Mouse (Mus musculus) sigmoid colon, adult 10 weeks (tissue): ENCODE results near the gene Tnfrsf26. TPM values are rescaled to one million over a fixed set of nuclear protein-coding genes. Genes with fewer than 3 reads are reported as not detected.

Source experiments
- polyA plus RNA-seq: library from polyadenylated mRNA; stranded (reverse); fragments of 350-450 nt; fragmentation: Illumina TruSeq; extraction: RNeasy Lipid Tissue Mini Kit (QIAGEN cat#74804); gene quantifications from one replicate; pipeline ENCODE4 v1.2.3, GENCODE M21; 2014; ENCODE audit warnings: low read depth, low replicate concordance

The Tnfrsf26 gene
- polyA plus RNA-seq = 1.3 TPM

DNA sequence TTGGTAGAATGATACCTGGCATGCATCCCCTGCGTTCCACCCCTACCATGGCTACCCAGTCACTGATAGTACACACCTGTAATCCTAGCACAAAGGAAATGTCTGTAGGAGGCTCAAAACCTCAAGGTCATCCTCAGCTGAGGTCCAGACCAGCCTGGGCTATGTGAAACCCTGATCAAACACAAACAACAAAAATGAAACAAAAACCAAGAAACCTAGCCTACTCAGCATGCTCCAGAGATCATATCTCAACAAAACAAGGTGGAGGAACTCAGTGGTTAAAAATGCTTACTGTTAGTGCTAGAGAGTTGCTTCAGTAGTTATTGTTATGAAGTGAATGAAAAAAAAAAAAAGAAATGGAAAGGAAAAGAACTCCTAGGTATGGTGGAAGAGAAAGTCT is at the start of gene Tnfrsf26:
Gene Tnfrsf26 (minus strand): TSS at position 183 of the 400 bp plus-strand sequence.

DNA sequence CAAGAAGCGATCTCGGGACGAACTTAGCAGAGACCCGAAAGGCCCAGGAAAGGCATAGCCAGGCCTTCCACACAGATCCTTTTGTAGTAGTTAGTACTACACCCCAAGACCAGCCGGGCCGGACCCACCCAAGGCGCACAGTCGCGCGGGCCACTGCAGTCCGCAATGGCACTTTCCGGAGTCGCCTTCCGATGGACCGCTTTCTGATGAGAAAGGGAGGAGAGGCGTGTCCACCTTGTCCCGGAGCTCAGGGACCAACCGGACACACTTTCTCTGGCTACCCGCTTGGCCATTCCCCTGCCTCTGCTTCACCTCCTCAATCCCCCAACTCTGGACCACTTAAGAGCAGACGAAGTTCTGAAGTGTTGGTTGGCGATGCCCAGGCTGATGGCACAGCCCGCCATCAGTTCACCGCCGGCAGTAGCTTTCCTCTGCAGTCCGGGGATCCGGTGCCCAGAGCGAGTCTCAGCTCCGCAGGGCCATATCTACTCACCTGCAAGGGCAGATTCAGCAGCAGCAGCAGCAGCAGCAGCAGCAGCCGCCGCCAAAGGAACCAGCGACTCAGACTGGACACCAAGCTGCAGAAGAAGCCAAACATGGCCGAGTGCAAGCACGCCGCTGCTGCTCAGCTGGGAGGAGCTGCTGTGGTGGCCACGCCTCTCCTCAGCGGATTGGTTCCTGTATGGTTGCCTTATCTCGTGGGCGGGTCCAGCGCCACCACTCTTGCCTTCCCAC is 20.7 kb upstream of the Tnfrsf26 start, which contains the start of gene Tnfrsf22:
Gene Tnfrsf22 (minus strand): TSS at position 628 of the 735 bp plus-strand sequence.

DNA sequence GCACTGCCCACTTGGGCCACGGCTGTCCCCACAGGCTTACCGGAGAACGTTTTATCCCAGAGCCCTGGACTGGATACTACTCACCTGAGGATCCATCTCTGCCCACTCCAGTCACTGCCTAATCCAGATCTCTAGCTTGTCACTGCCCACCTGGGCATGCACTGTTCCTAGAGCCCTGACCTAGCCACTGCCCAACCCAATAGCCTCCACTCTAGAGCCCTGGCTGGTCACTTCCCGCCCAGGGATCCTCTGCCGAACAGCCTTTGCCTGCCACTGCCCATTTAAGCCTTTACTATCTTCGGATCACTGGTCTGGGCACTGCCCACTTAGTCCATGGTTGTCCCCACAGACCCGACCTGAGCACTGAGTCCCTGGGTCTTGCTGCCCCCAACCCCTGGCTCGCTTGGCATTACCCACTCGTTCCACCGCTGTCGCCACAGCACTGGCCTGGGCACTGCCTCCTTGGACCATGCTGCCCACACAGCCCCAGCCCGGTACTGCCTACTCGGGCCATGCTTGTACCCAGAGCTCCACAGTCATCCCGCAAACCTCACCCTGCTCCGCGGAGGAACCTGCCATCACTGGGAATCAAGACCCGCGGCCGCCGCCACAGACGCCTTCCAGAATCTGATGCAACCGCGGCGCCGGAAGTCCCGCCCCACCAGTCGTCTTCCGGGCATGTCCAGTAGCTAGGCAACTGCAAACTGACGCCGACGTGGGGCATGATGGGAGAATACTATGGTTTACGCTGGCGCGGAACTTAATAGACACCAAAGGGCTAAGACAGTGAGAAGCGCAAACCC is 28.9 kb downstream of the Tnfrsf26 start, which contains the start of gene Cars:
Gene Cars (minus strand): TSS at position 663 of the 803 bp plus-strand sequence.

Other genes starting within 250 kb of the Tnfrsf26 start
- gene Cdkn1c, start 167.7 kb downstream of the Tnfrsf26 start, polyA plus RNA-seq = 15.0 TPM
- 0.98 TPM for gene Slc22a18, start 155.0 kb downstream of the Tnfrsf26 start, polyA plus RNA-seq
- not detected for gene Phlda2, start 125.6 kb downstream of the Tnfrsf26 start, polyA plus RNA-seq
- gene Nap1l4, start 79.6 kb downstream of the Tnfrsf26 start, polyA plus RNA-seq = 89.8 TPM
- gene Cars, start 28.6 kb downstream of the Tnfrsf26 start, polyA plus RNA-seq = 21.7 TPM
- 2.6 TPM for gene Tnfrsf22, start 20.9 kb upstream of the Tnfrsf26 start, polyA plus RNA-seq
- gene Tnfrsf23, start 57.1 kb upstream of the Tnfrsf26 start, polyA plus RNA-seq = 5.8 TPM
- 3.0 TPM for gene Osbpl5, start 128.3 kb upstream of the Tnfrsf26 start, polyA plus RNA-seq
- not detected for gene Mrgprg, start 138.3 kb upstream of the Tnfrsf26 start, polyA plus RNA-seq
- gene Mrgpre, start 155.8 kb upstream of the Tnfrsf26 start, polyA plus RNA-seq = 0.44 TPM
- 33.7 TPM for gene Nadsyn1, start 194.1 kb upstream of the Tnfrsf26 start, polyA plus RNA-seq
- gene Dhcr7, start 194.4 kb upstream of the Tnfrsf26 start, polyA plus RNA-seq = 19.1 TPM
- not detected for gene Gm498, start 238.1 kb upstream of the Tnfrsf26 start, polyA plus RNA-seq